Mouse (Mus musculus) adipose tissue, adult 10 weeks (tissue): ENCODE measurements around the gene Gm4787. TPM values are rescaled to one million over a fixed set of nuclear protein-coding genes. Genes with fewer than 3 reads are reported as not detected.

Experiments
- polyA plus RNA-seq: library from polyadenylated mRNA; stranded (reverse); fragments of 350-450 nt; fragmentation: Illumina TruSeq; extraction: RNeasy Lipid Tissue Mini Kit (QIAGEN cat#74804); gene quantifications from one replicate; pipeline ENCODE4 v1.2.3, GENCODE M21; 2014; ENCODE audit warnings: low read depth, low replicate concordance

Gm4787 gene
- 2.3 TPM for polyA plus RNA-seq

GRCm38 (mm10) chr12:81379364-81379763, at the start of gene Gm4787:
Gene Gm4787, minus strand, starts transcription at chr12:81379464.

GRCm38 (mm10) chr12:81421846-81422245, 42.6 kb upstream of the Gm4787 start, which contains the start of gene Adam4:
Gene Adam4, minus strand, starts transcription at chr12:81421946.

GRCm38 (mm10) chr12:81332875-81333421, 46.3 kb downstream of the Gm4787 start, which contains the start of gene Slc8a3:
Gene Slc8a3, minus strand, starts transcription at chr12:81333180.

Other genes with a start within 250 kb of the Gm4787 start
- 0.17 TPM for gene Slc8a3, start 46.3 kb downstream of the Gm4787 start, polyA plus RNA-seq
- 1.0 TPM for gene Adam4, start 42.5 kb upstream of the Gm4787 start, polyA plus RNA-seq
- 95.4 TPM for gene Cox16, start 105.7 kb upstream of the Gm4787 start, polyA plus RNA-seq
- 13.1 TPM for gene Gm20498, start 153.4 kb upstream of the Gm4787 start, polyA plus RNA-seq
- gene Synj2bp, start 153.4 kb upstream of the Gm4787 start, polyA plus RNA-seq = 25.5 TPM
- 0.36 TPM for gene Adam21, start 189.0 kb upstream of the Gm4787 start, polyA plus RNA-seq
- gene Med6, start 215.5 kb upstream of the Gm4787 start, polyA plus RNA-seq = 26.6 TPM